ENCODE assay signal across 15 mouse cellular contexts in the genomic region with DNA sequence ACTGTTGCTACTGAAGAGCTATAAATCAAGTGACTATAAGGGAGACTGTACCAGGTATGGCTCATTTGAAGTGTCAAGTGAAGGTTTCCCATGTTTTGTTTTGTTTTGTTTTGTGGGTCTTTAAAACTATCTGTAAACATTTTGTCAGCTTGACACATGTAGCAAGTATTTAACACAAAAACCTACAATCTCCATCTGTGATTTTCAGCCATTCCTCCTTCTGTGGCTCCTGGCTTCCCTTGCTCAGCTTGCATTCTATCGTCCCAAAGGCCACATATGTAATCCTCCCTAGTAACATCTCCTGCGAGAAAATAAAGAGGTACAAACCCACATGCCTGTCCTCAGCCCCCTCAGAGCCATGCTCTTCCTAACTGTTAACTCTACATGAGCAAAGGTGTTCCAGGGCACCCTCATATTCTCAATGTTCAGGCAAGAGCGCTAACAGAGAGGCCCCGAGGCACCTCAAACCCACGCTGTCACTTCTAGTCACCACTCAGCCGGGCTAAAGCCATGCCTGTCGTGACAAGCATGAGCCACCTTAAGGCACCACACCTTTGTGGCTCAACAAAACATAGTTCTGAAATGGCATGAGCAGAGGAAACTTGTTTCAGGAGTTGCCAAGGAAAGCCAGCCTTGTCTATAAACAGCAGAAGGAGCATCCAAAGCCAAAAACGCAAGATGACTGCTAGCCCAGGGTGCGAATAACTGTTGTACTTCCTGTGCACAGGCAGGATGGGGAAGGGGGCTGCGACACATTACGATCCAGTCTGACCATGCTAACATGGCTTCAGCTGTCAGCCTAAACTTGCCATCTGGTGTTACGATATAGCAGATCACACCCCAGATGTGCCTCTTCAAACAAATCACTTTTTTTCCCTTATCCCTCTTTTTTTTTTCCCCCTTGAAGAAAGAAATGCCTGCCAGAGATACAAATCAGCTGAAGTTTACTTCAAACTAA. TPM values are rescaled to one million over a fixed set of nuclear protein-coding genes. Genes with fewer than 3 reads are reported as not detected.
DNase-seq lines count a peak whose midpoint lies in the region; ATAC-seq and TF ChIP-seq lines count a peak whose summit lies in the region.
"Had no signal": no experiment of that assay in that cellular context is flagged by ENCODE, and none has a peak within 500 bp of the region (broad histone marks: within the 10 kb centered on the region; RNA-seq: fewer than 3 reads in every experiment).

No protein-coding gene starts in this region.

- peak overlapping the region; percentile 21 for H3K4me2 ChIP-seq in embryonic facial prominence, embryonic 14.5 days (ENCODE audit: low read depth, low read length)
- H3K4me2 ChIP-seq: midbrain, embryonic 13.5 days had no signal

- ATAC-seq in embryonic facial prominence, embryonic 14.5 days (ENCODE audit: low read depth) = no peak
- ATAC-seq: activated CD4-positive, CD25-positive, alpha-beta regulatory T cell, adult 4 months; midbrain, embryonic 13.5 days had no signal

- H3K9me3 ChIP-seq in embryonic facial prominence, embryonic 14.5 days (ENCODE audit: control insufficient read depth, low read length) = no peaks in the 10 kb centered on the region
- H3K9me3 ChIP-seq in limb, embryonic 10.5 days (replicated peaks) = no peaks in the 10 kb centered on the region
- H3K9me3 ChIP-seq: midbrain, embryonic 13.5 days had no signal

- H3K27me3 ChIP-seq in embryonic facial prominence, embryonic 14.5 days (replicated peaks; ENCODE audit: control insufficient read depth, insufficient read depth, low read length) = no peaks in the 10 kb centered on the region
- H3K27me3 ChIP-seq in limb, embryonic 10.5 days (ENCODE audit: low read depth, poor library complexity, severe bottlenecking) = no peaks in the 10 kb centered on the region

- WGBS in embryonic facial prominence, embryonic 14.5 days = 36% methylated on average over 12 of the region's 12 CpGs
- 41% methylated on average over 12 of the region's 12 CpGs for WGBS in limb, embryonic 10.5 days

- H3K9ac ChIP-seq in embryonic facial prominence, embryonic 14.5 days (ENCODE audit: low read depth, low read length) = no peak overlapping the region
- H3K9ac ChIP-seq: midbrain, embryonic 13.5 days had no signal

- TF ChIP-seq POLR2A in brain, embryonic 14.5 days (IDR thresholded peaks at IDR 0.05; ENCODE audit: borderline replicate concordance, extremely low read depth, insufficient read depth, insufficient read length, poor library complexity, severe bottlenecking) = no peak

- TF ChIP-seq CTCF in brain, embryonic 14.5 days (IDR thresholded peaks at IDR 0.05; ENCODE audit: borderline replicate concordance, extremely low read depth, insufficient read depth, insufficient read length) = no peak

- H3K27ac ChIP-seq in embryonic facial prominence, embryonic 14.5 days (replicated peaks; ENCODE audit: low read depth, low read length) = peak overlapping the region; percentile 69
- H3K27ac ChIP-seq in limb, embryonic 10.5 days = peak overlapping the region; percentile 75
- H3K27ac ChIP-seq: kidney, postnatal 0 days; macrophage; midbrain, embryonic 13.5 days had no signal

- H3K36me3 ChIP-seq in embryonic facial prominence, embryonic 14.5 days (ENCODE audit: control insufficient read depth, insufficient read depth, low read length) = no peaks in the 10 kb centered on the region
- no peaks in the 10 kb centered on the region for H3K36me3 ChIP-seq in limb, embryonic 10.5 days
- H3K36me3 ChIP-seq: midbrain, embryonic 13.5 days had no signal

- peak; percentile 32 for DNase-seq in NIH3T3 (ENCODE audit: low read depth)
- DNase-seq in brain, embryonic 14.5 days (ENCODE audit: low read depth) = peak; percentile 82
- peak; percentile 38 for DNase-seq in embryonic facial prominence, embryonic 14.5 days (ENCODE audit: low spot score)
- DNase-seq in limb, embryonic 10.5 days (ENCODE audit: low spot score) = no peak
- no peak for DNase-seq in kidney, adult 11 months
- no peak for DNase-seq in yolk sac, embryonic 10.5 days (ENCODE audit: low spot score)
- no peak for DNase-seq in layer of hippocampus, adult 9-10 months (ENCODE audit: low spot score)
- DNase-seq in left cerebral cortex, adult 8-10 months (ENCODE audit: low spot score in 2 of 2) = no peak
- DNase-seq: cerebellum, adult 8-10 months; liver; right cerebral cortex, postnatal 14 days had no signal

- H3K4me1 ChIP-seq in embryonic facial prominence, embryonic 14.5 days (ENCODE audit: control insufficient read depth, insufficient read depth, low read length) = peaks cover 60% of the 10 kb centered on the region
- peaks cover 62% of the 10 kb centered on the region for H3K4me1 ChIP-seq in limb, embryonic 10.5 days

- H3K4me3 ChIP-seq in embryonic facial prominence, embryonic 14.5 days (ENCODE audit: low read depth, low read length) = no peak overlapping the region
- H3K4me3 ChIP-seq in limb, embryonic 10.5 days = no peak overlapping the region
- H3K4me3 ChIP-seq: midbrain, embryonic 13.5 days had no signal

RNA-seq across cellular contexts. Expression of a gene that starts 42.0 kb away (rescaled TPM):
- polyA plus RNA-seq in brain, embryonic 14.5 days (2012; rRNA removed) = 9.8 and 15.2 TPM in 2 replicates
- polyA plus RNA-seq in embryonic facial prominence, embryonic 14.5 days (2014; fragmentation: Nextera tagmentation; extraction: Ambion mirVana) = 23.9 and 26.3 TPM in 2 replicates
- 7.1 and 11.8 TPM in 2 replicates for polyA plus RNA-seq in limb, embryonic 10.5 days (2016; fragmentation: Nextera tagmentation; extraction: Ambion mirVana)
- 1 to 10 TPM; 2.9 to 4.7 (median 3.6) TPM for total RNA-seq in left cerebral cortex, adult 8-10 months (2022)
- polyA plus RNA-seq: activated CD4-positive, CD25-positive, alpha-beta regulatory T cell, adult 4 months had no signal

Comparison
In these comparisons a context has a peak if more than half of its experiments do, and no peak if none do; other contexts are left out.
1. DNase-seq: peak in NIH3T3 (single experiment), brain, embryonic 14.5 days (single experiment) and embryonic facial prominence, embryonic 14.5 days (single experiment); none in limb, embryonic 10.5 days (single experiment), kidney, adult 11 months (single experiment), yolk sac, embryonic 10.5 days (single experiment), layer of hippocampus, adult 9-10 months (single experiment) and left cerebral cortex, adult 8-10 months (0 of 2).